Mouse (Mus musculus) embryo, embryonic 10 days (tissue): ENCODE measurements around the gene Sptbn4.

Source experiments
- DNase-seq: peaks from one replicate; pipeline ENCODE4 v3.0.0-alpha.2; 2015; ENCODE audit warnings: low spot score

Sptbn4 gene

GRCm38 (mm10) chr7:27474490-27474954 is 27.0 kb upstream of the Sptbn4 start:
- peak; percentile 99 for DNase-seq

GRCm38 (mm10) chr7:27473835-27474489 is 26.5 kb upstream of the Sptbn4 start:
- no peak for DNase-seq

- DNase-seq, result peak; percentile 98
Measured at GRCm38 (mm10) chr7:27473156-27473834, 25.8 kb upstream of the Sptbn4 start, which contains the start of gene Sertad3. Sertad3 (plus strand) TSS chr7:27473768.

GRCm38 (mm10) chr7:27472596-27472995 is 25.1 kb upstream of the Sptbn4 start:
- DNase-seq, result no peak

GRCm38 (mm10) chr7:27471390-27472120 is 24.1 kb upstream of the Sptbn4 start:
- no peak for DNase-seq

- DNase-seq, result no peak
Measured at GRCm38 (mm10) chr7:27467648-27468047, 20.2 kb upstream of the Sptbn4 start.

GRCm38 (mm10) chr7:27460477-27460876 is 13.0 kb upstream of the Sptbn4 start:
- no peak for DNase-seq

GRCm38 (mm10) chr7:27459640-27460039 is 12.2 kb upstream of the Sptbn4 start:
- DNase-seq, result no peak

- DNase-seq, result no peak
Measured at GRCm38 (mm10) chr7:27458614-27459013, 11.1 kb upstream of the Sptbn4 start.

- DNase-seq, result no peak
Measured at GRCm38 (mm10) chr7:27455273-27455672, 7.8 kb upstream of the Sptbn4 start.

- DNase-seq, result no peak
Measured at GRCm38 (mm10) chr7:27454461-27455121, 7.1 kb upstream of the Sptbn4 start.

GRCm38 (mm10) chr7:27452206-27452770 is 4.8 kb upstream of the Sptbn4 start:
- DNase-seq, result no peak

GRCm38 (mm10) chr7:27451359-27451758 is 3.9 kb upstream of the Sptbn4 start:
- DNase-seq, result no peak

GRCm38 (mm10) chr7:27449256-27449862 is 1.9 kb upstream of the Sptbn4 start:
- DNase-seq, result peak; percentile 64

GRCm38 (mm10) chr7:27448421-27449206 is 1.1 kb upstream of the Sptbn4 start:
- DNase-seq, result no peak

GRCm38 (mm10) chr7:27446521-27447418 is 716 bp downstream of the Sptbn4 start:
- DNase-seq, result peak; percentile 44

- DNase-seq, result no peak
Measured at GRCm38 (mm10) chr7:27446051-27446450, 1.4 kb downstream of the Sptbn4 start.

GRCm38 (mm10) chr7:27440014-27440413 is 7.5 kb downstream of the Sptbn4 start:
- DNase-seq, result no peak

GRCm38 (mm10) chr7:27437544-27437943 is 9.9 kb downstream of the Sptbn4 start:
- peak; percentile 44 for DNase-seq

GRCm38 (mm10) chr7:27433794-27434193 is 13.7 kb downstream of the Sptbn4 start:
- DNase-seq, result no peak
